Mouse (Mus musculus) duodenum, adult 2 months (tissue): ENCODE results near the gene Gm20489. TPM values are rescaled to one million over a fixed set of nuclear protein-coding genes. Genes with fewer than 3 reads are reported as not detected.

Experiments used
- polyA plus RNA-seq: library from polyadenylated mRNA; depleted of rRNA; stranded (reverse); fragments of >200 nt; gene quantifications from 2 replicates; pipeline ENCODE4 v1.2.3, GENCODE M21; 2012; ENCODE audit warnings: low replicate concordance; rRNA removed

Gene Gm20489
- polyA plus RNA-seq: not detected in 2 replicates

GRCm38 (mm10) chrX:101268755-101269124 is at the start of gene Gm20489:
Gene Gm20489, minus strand, starts transcription at chrX:101269023.

DNA sequence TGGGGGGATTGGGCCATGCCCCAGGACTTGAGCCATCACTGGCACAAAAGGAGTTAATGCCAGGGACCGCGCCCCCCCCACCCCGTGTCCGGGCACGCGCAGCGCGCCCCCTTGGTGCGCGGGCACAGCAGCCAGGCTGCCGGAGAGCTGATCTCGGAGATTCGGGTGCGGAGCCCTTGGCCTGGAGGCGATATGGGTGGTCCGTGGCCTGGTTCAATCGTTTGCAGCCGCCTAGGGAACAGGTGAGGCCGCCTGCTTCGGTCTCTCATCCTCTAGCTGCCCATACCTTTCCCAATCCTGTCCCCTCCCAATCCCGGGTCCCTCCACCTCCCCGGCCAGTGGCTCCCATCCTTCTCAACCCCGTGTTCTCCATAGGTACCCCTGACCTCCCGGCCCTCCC is 30.2 kb upstream of the Gm20489 start, which contains the start of gene Nlgn3:
Gene Nlgn3, plus strand, starts transcription at position 114 of the 400 bp plus-strand sequence.

DNA sequence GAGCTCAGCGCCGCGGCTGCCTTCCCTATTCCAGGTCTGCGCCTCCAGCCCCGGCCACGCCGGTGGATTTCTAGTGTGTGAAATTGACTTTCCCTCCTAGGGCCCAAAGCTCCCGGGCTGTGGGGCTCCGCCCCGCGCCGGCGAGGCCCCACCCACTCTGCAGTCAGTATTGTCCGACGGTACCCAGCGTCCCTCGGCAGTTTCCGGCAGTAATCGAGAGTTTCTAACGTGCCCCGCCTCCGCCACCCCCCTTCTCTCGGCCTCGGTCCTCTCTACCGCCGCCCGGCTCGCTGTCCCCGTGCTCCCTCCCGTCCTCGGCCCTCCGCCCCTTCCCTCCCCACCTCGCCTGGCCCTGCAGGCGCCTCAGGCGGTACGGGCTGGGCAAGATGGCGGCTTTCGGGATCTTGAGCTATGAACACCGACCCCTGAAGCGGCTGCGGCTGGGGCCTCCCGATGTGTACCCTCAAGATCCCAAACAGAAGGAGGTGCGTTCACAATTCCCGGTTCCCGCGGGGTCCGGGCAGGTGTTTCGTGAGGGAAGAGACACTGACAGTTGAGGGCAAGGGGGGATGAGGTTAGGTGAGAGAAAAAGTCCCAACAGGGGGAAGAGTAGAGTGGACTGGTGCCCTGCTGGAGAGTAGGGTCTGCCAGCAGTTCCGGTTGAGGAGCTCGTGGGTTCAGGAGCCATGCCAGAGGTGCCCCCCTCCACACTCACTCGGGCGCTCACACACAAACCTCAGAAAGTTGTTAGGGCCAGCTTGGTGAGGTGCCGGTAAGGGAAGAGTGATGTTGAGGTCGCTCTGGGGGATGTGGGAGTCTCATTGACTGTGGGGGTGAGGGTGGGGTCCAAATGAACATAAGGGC is 5.3 kb upstream of the Gm20489 start, which contains the start of gene Med12:
Gene Med12, plus strand, starts transcription at position 156 of the 864 bp plus-strand sequence.

DNA sequence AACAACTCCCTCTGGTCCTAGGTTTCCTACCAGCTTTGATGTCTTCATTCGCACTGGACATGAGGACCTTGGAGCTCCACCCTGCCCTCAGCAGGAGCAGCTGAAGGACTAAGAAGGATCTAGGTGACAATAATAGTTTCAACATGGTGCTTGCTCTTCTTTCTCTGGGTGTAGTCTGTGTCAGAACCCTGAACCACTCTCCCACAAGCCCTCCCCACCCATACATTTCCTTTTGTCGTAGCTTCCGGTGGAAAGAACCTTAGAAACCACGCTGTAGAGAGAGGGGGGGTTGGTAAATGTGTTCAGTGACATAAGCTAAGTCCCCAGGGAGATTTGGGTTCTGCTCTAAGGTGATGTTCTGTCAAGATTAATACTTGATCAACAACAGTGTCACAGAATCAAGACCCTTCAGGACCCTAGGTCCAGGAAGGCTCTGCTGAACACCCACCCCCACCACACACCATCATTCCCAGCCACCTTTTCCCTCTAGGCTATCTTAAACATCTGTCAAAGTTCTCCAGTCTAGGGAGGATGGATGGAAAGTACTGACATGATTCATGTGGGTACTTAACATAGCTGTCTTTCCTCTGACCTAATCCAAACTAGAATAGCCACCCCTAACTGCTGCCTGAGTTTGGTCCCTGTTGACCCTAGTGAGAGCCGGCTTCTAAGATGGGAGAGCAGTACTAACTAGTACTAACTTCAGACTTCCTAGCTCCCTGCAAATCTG is 633 bp downstream of the Gm20489 start, which contains the start of gene Il2rg:
Gene Il2rg, minus strand, starts transcription at position 231 of the 730 bp plus-strand sequence.

GRCm38 (mm10) chrX:101263892-101264291 is 4.9 kb downstream of the Gm20489 start, which contains the start of gene Gm614:
Gene Gm614, minus strand, starts transcription at chrX:101263992.

DNA sequence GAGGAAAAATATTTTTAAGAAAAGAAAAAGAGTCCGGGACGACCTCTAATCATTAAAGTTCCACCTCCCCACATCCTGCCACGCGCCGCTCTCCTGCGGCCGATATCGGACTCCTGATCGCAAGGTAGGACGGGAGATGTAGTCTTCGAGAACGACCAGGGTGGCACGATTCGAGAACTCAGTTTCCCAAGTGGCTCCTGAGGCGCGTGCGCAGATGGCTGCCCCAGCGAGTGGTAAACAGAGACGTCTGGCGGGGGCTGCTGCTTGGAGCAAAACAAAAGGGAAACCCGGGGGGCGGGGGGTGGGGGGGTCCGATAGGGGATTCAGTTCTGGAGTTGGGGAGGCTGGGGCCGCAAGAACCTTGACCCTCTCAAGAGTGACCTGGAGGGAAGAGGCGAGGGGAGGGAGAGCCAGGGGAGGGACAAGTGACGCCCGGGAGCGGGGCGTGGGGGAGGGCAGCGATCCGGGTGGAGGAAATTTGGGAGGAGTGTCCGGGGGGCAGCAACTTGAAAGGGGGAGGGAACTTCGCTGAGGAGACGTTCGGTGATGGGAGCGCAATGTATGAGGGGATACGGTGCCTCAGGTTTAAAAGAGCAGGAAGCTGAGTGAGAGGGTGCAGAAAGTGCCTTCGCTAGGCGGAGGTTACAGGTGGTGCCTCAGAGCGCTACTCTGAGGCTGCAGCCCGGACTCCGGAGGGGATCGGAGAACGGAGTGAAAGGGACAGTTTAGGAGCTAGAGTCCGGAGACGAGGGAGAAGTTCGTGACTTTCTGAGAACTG is 14.7 kb downstream of the Gm20489 start, which contains the start of gene Foxo4:
Gene Foxo4, plus strand, starts transcription at position 577 of the 778 bp plus-strand sequence.

DNA sequence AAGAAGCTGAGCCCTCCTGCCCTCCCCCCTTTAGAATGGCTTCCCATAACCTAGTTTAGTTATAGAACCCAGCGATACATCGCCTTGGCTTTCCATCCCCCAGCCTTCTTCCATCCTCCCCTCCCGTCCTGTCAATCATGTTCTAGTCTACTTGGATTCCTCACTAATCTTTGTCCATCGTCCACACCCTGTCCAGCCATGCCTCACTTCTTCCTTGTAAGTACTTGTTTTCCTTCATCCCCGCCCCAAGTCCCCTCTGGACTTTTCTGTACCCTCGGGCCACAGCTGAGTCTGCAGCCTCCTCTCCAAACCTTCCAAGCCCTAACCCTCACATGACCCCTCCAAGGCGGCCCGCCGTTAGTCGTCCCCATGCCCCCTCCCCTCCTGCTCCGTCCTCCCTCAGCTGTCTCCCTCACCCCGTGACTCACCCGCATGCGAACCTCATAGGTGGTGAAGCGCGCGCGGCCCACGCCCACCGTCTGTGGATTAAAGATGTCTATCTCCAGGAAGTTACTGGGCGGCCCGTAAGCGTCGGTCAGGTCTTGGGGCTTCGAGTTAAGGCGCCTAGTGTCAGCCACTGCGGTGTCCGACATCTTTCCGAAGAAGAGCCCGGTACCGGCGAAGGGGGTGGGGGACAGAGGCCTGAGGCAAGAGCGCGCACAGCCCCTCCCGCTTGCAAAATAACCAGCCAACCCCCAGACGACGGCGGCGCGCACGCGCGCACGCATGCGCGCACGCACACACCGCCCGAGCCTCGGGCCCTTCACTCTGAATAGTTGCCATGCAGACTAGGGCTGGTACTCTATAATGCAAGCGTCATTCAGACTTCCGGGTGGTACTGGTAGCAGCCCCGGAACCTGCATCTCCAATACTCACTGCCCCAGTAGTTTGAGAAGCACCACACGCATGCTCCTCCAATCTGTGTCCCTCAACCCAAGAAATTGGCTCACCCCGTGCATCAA is 46.7 kb downstream of the Gm20489 start, which contains the start of gene Snx12:
Gene Snx12, minus strand, starts transcription at position 730 of the 962 bp plus-strand sequence.

Other genes with a start within 250 kb of the Gm20489 start
- not detected in 2 replicates for gene Tex11, start 209.4 kb downstream of the Gm20489 start, polyA plus RNA-seq
- gene Slc7a3, start 183.0 kb downstream of the Gm20489 start, polyA plus RNA-seq: 0.41 and 2.6 TPM in 2 replicates
- 7.3 and 13.9 TPM in 2 replicates for gene Snx12, start 46.5 kb downstream of the Gm20489 start, polyA plus RNA-seq
- gene Foxo4, start 14.5 kb downstream of the Gm20489 start, polyA plus RNA-seq: 27.4 and 30.8 TPM in 2 replicates
- not detected in 2 replicates for gene Gm614, start 5.0 kb downstream of the Gm20489 start, polyA plus RNA-seq
- 5.3 and 11.3 TPM in 2 replicates for gene Il2rg, start 768 bp downstream of the Gm20489 start, polyA plus RNA-seq
- 92.3 and 204 TPM in 2 replicates for gene Med12, start 5.0 kb upstream of the Gm20489 start, polyA plus RNA-seq
- 0.04 and 0.15 TPM in 2 replicates for gene Nlgn3, start 30.1 kb upstream of the Gm20489 start, polyA plus RNA-seq
- gene Gjb1, start 107.4 kb upstream of the Gm20489 start, polyA plus RNA-seq: 92.5 and 157 TPM in 2 replicates
- gene Zmym3, start 151.8 kb upstream of the Gm20489 start, polyA plus RNA-seq: 7.0 and 11.7 TPM in 2 replicates
- gene Nono, start 160.3 kb upstream of the Gm20489 start, polyA plus RNA-seq: 27.6 and 40.4 TPM in 2 replicates
- 0.13 and 0.36 TPM in 2 replicates for gene Itgb1bp2, start 180.1 kb upstream of the Gm20489 start, polyA plus RNA-seq